Mouse (Mus musculus): ENCODE results near the gene Lemd1. TPM values are rescaled to one million over a fixed set of nuclear protein-coding genes. Genes with fewer than 3 reads are reported as not detected.

Gene Lemd1
- polyA plus RNA-seq, 2 experiments: not detected

DNA sequence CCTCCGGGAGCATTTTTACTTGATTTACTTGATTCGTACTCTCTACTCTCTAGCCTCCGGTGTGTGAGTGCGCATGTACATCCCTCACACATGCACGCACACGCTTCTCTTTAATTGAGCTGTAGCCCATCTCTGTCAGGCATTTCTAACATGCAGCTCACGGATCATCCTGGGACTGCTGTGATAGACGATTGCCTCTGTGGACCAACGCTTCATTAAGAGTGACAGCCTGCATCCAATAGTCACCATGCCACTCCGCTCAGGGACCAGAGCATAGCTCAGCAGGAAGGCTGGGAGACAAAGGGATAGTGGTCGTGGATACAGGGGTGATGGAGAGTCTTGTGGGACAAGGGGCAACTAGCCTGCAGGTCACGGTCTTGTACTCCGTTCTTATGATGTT is 91.8 kb downstream of the Lemd1 start:
- Histone ChIP-seq H3K27me3 (ENCODE audit: control insufficient read depth, insufficient read depth, low read length) (no peaks in the 10 kb centered on the region), H3K27ac (no peak overlapping the region), H3K36me3 (replicated peaks; ENCODE audit: control insufficient read depth, insufficient read depth, low read depth) (no peaks in the 10 kb centered on the region), H3K4me2 (ENCODE audit: low read depth) (no peak overlapping the region), H3K4me1 (replicated peaks; ENCODE audit: control insufficient read depth in 2 of 2, insufficient read depth in 2 of 2, low read length in 1 of 2) (no peaks in the 10 kb centered on the region), H3K4me3 (ENCODE audit: insufficient read depth in 1 of 2, low read depth in 2 of 2, low read length in 2 of 2) (no peak overlapping the region), H3K9me3 (ENCODE audit: control insufficient read depth, low read length) (no peaks in the 10 kb centered on the region), H3K9ac (replicated peaks) (no peak overlapping the region)
- no peak for ATAC-seq (ENCODE audit: insufficient read depth)
- WGBS (ENCODE audit: insufficient replicate concordance): 68% methylated on average over 13 of the region's 13 CpGs
- TF ChIP-seq CTCF (IDR thresholded peaks at IDR 0.05; ENCODE audit: low read depth) (no peak), EP300 (IDR thresholded peaks at IDR 0.05; ENCODE audit: low read depth) (no peak)
- no peak for DNase-seq (ENCODE audit: low read depth in 3 of 3, low spot score in 3 of 3)

DNA sequence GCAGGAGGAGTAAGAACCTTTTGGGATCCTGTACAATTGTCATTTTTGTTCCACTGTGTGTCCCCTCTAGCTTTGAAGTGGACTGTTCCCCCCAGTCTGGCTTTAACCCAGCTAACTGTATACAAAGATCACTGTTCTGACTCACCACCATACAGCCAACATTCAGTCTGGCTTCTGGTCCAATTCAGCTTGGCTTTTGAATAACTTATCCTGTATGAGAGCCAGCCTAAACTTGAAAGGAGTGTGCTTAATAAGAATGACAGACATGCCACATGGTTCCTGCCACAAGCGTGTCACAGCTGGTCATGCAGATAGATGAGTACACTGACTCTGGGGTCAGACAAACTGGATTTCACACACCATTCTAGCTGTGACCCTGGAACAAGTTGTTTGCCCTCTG is 95.5 kb downstream of the Lemd1 start:
- WGBS (ENCODE audit: insufficient replicate concordance): 58% methylated on average over 1 of the region's 1 CpGs
- no peak overlapping the region for H3K4me3 ChIP-seq (ENCODE audit: insufficient read depth in 1 of 2, low read depth in 2 of 2, low read length in 2 of 2)
- ATAC-seq (ENCODE audit: insufficient read depth) (no peak), DNase-seq (ENCODE audit: low read depth in 3 of 3, low spot score in 3 of 3) (no peak)
- no peak overlapping the region for H3K4me2 ChIP-seq (ENCODE audit: low read depth)
- no peak overlapping the region for H3K9ac ChIP-seq (replicated peaks)
- no peaks in the 10 kb centered on the region for H3K9me3 ChIP-seq (ENCODE audit: control insufficient read depth, low read length)
- no peaks in the 10 kb centered on the region for H3K4me1 ChIP-seq (replicated peaks; ENCODE audit: control insufficient read depth in 2 of 2, insufficient read depth in 2 of 2, low read length in 1 of 2)
- H3K27me3 ChIP-seq (ENCODE audit: control insufficient read depth, insufficient read depth, low read length): no peaks in the 10 kb centered on the region
- H3K27ac ChIP-seq: no peak overlapping the region
- TF ChIP-seq CTCF (IDR thresholded peaks at IDR 0.05; ENCODE audit: low read depth) (no peak), EP300 (IDR thresholded peaks at IDR 0.05; ENCODE audit: low read depth) (no peak)
- H3K36me3 ChIP-seq (replicated peaks; ENCODE audit: control insufficient read depth, insufficient read depth, low read depth): no peaks in the 10 kb centered on the region

DNA sequence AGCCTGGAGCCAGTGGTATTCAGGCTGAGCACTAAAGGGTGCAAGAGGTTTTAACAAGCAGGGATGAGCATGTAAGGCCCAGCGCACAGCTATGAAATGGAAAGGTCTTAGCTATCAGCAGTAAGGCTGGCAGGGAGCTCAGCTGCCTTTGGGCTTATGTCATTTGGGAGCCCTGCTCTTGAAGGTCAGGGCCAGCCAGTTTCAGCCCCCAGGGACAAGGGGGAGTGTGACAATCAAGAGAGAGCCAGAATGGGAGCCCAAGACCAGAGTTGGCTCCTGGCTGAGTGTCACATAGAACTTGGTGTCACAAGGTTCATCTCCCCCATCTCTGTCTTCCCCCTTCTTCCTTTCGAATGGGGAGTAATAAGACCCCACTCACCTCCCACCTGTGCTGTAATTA is 96.2 kb downstream of the Lemd1 start:
- Histone ChIP-seq H3K27me3 (ENCODE audit: control insufficient read depth, insufficient read depth, low read length) (no peaks in the 10 kb centered on the region), H3K9me3 (ENCODE audit: control insufficient read depth, low read length) (no peaks in the 10 kb centered on the region), H3K4me2 (ENCODE audit: low read depth) (no peak overlapping the region), H3K36me3 (replicated peaks; ENCODE audit: control insufficient read depth, insufficient read depth, low read depth) (no peaks in the 10 kb centered on the region), H3K4me3 (ENCODE audit: insufficient read depth in 1 of 2, low read depth in 2 of 2, low read length in 2 of 2) (no peak overlapping the region), H3K27ac (no peak overlapping the region), H3K9ac (replicated peaks) (no peak overlapping the region), H3K4me1 (replicated peaks; ENCODE audit: control insufficient read depth in 2 of 2, insufficient read depth in 2 of 2, low read length in 1 of 2) (no peaks in the 10 kb centered on the region)
- WGBS (ENCODE audit: insufficient replicate concordance): 49% methylated on average over 2 of the region's 2 CpGs
- no peak for ATAC-seq (ENCODE audit: insufficient read depth)
- TF ChIP-seq EP300 (IDR thresholded peaks at IDR 0.05; ENCODE audit: low read depth): no peak
- no peak for TF ChIP-seq CTCF (IDR thresholded peaks at IDR 0.05; ENCODE audit: low read depth)
- DNase-seq (ENCODE audit: low read depth in 3 of 3, low spot score in 3 of 3): no peak

DNA sequence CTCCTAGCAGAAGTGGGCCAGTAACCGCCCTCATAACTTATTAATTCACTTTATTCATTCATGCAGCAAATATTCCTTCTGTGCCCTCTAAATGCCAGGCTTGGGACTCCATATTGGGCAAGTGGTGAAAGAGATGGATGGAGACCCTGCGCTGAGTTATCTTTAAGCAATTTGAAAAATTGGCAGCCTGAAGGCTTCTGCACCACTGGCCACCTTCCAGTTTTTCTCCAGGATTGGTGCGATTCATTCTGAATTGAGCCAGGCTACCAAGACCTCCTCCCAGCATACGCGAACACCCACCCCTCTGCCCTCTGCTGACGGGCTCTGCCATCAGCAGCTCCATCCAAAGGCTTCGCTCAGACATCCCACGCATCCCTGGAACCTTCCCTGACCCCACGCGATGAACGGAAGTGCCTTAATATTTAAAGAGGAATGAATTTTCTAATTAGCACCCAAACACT is 96.8 kb downstream of the Lemd1 start:
- DNase-seq (ENCODE audit: low read depth in 3 of 3, low spot score in 3 of 3): no peak
- H3K9ac ChIP-seq (replicated peaks): no peak overlapping the region
- H3K9me3 ChIP-seq (ENCODE audit: control insufficient read depth, low read length): no peaks in the 10 kb centered on the region
- WGBS (ENCODE audit: insufficient replicate concordance): 33% methylated on average over 11 of the region's 11 CpGs
- no peak overlapping the region for H3K4me2 ChIP-seq (ENCODE audit: low read depth)
- ATAC-seq (ENCODE audit: insufficient read depth): no peak
- H3K4me1 ChIP-seq (replicated peaks; ENCODE audit: control insufficient read depth in 2 of 2, insufficient read depth in 2 of 2, low read length in 1 of 2): no peaks in the 10 kb centered on the region
- H3K27me3 ChIP-seq (ENCODE audit: control insufficient read depth, insufficient read depth, low read length): no peaks in the 10 kb centered on the region
- no peaks in the 10 kb centered on the region for H3K36me3 ChIP-seq (replicated peaks; ENCODE audit: control insufficient read depth, insufficient read depth, low read depth)
- no peak overlapping the region for H3K27ac ChIP-seq
- no peak for TF ChIP-seq CTCF (IDR thresholded peaks at IDR 0.05; ENCODE audit: low read depth)
- no peak overlapping the region for H3K4me3 ChIP-seq (ENCODE audit: insufficient read depth in 1 of 2, low read depth in 2 of 2, low read length in 2 of 2)

DNA sequence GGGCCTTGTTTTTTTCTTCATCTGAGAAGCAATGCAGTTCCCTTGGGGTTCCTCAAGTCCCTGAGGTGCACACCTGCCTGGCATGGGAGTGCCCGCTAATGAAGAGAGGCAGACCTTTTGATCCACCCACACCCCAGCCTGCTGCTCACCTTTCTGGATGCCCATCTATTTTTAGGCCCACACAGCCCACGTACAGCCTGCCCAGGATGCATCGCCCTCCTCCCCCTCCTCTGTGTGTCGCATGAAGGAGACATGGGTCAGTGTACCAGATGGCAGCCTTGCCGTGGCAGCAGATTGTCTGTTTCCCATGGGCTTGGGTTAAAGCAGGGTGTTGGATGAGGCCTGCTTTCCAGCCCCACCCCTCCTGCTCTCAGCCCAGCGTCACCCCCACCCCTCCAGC is 98.7 kb downstream of the Lemd1 start:
- 72% methylated on average over 6 of the region's 6 CpGs for WGBS (ENCODE audit: insufficient replicate concordance)
- Histone ChIP-seq H3K36me3 (replicated peaks; ENCODE audit: control insufficient read depth, insufficient read depth, low read depth) (no peaks in the 10 kb centered on the region), H3K4me1 (replicated peaks; ENCODE audit: control insufficient read depth in 2 of 2, insufficient read depth in 2 of 2, low read length in 1 of 2) (no peaks in the 10 kb centered on the region), H3K4me2 (ENCODE audit: low read depth) (no peak overlapping the region), H3K4me3 (ENCODE audit: insufficient read depth in 1 of 2, low read depth in 2 of 2, low read length in 2 of 2) (no peak overlapping the region), H3K27me3 (ENCODE audit: control insufficient read depth, insufficient read depth, low read length) (no peaks in the 10 kb centered on the region), H3K27ac (no peak overlapping the region), H3K9me3 (ENCODE audit: control insufficient read depth, low read length) (no peaks in the 10 kb centered on the region), H3K9ac (replicated peaks) (no peak overlapping the region)
- TF ChIP-seq EP300 (IDR thresholded peaks at IDR 0.05; ENCODE audit: low read depth) (no peak), CTCF (IDR thresholded peaks at IDR 0.05; ENCODE audit: low read depth) (no peak)
- no peak for ATAC-seq (ENCODE audit: insufficient read depth)
- no peak for DNase-seq (ENCODE audit: low read depth in 3 of 3, low spot score in 3 of 3)

Data from liver, embryonic 14.5 days (tissue).